Mouse (Mus musculus) midbrain, postnatal 0 days (tissue): ENCODE measurements at regions not wholly inside any gene's neighbourhood (a gene's known extent, or its start where the extent isn't known, plus 50 kb on each side); places are given as distances from the start of the nearest gene placed in this dataset.

Source experiments
- ATAC-seq: fragments of 200-750 bp; cut with Nextera tagmentation; 2 replicates; pipeline ENCODE4 v1.8.0; 2017; ENCODE audit warnings: moderate number of reproducible peaks, mild to moderate bottlenecking, moderate TSS enrichment, moderate library complexity; ENCODE audit not compliant: low FRiP score
- DNase-seq: peaks from one replicate; pipeline ENCODE4 v3.0.0-alpha.2; 2015; ENCODE audit warnings: low spot score
- H3K27ac ChIP-seq: fragments of 300-500 bp; sonication (generic); 2 replicates; pipeline ENCODE4 v1.5.1; 2014; ENCODE audit warnings: low read depth, mild to moderate bottlenecking, low read length, mixed read lengths
- H3K27me3 ChIP-seq: fragments of 300-500 bp; sonication (generic); 2 replicates; pipeline ENCODE4 v1.6.1; 2014; ENCODE audit warnings: low read length, control low read depth, mixed read lengths; ENCODE audit not compliant: insufficient read depth
- H3K36me3 ChIP-seq: fragments of 300-500 bp; sonication (generic); 2 replicates; pipeline ENCODE4 v1.6.1; 2014; ENCODE audit warnings: low read length, control low read depth, mixed read lengths; ENCODE audit not compliant: insufficient read depth
- H3K4me1 ChIP-seq: fragments of 300-500 bp; sonication (generic); 2 replicates; pipeline ENCODE4 v1.6.1; 2014; ENCODE audit warnings: mild to moderate bottlenecking, control low read depth, antibody characterized with exemption, low read length, mixed read lengths; ENCODE audit not compliant: insufficient read depth
- H3K4me2 ChIP-seq: fragments of 300-500 bp; sonication (generic); 2 replicates; pipeline ENCODE4 v1.6.1; 2014; ENCODE audit warnings: low read depth, mild to moderate bottlenecking, low read length, mixed read lengths; ENCODE audit not compliant: poor library complexity, severe bottlenecking
- H3K4me3 ChIP-seq: fragments of 300-500 bp; sonication (generic); 2 replicates; pipeline ENCODE4 v1.5.1; 2014; ENCODE audit warnings: low read depth, mild to moderate bottlenecking, low read length, moderate library complexity
- H3K9ac ChIP-seq: fragments of 300-500 bp; sonication (generic); replicated peaks from 2 replicates; pipeline ENCODE4 v1.6.1; 2014; ENCODE audit warnings: mild to moderate bottlenecking, low read length, moderate library complexity, mixed read lengths; ENCODE audit not compliant: poor library complexity, severe bottlenecking
- H3K9me3 ChIP-seq: fragments of 300-500 bp; sonication (generic); 2 replicates; pipeline ENCODE4 v1.6.1; 2016; ENCODE audit warnings: low read length, control low read depth
- CTCF ChIP-seq: IDR thresholded peaks from 2 replicates; pipeline ENCODE4 v1.5.1; 2016; ENCODE audit warnings: antibody characterized with exemption, mild to moderate bottlenecking
- WGBS: fragments of 180-500 bp; shearing (Covaris S2); extraction: QIAGEN DNeasy Blood & Tissue Kit; methylation state at CpG from one replicate; pipeline ENCODE4 v1.1.7; 2014; 5-methylcytosine and 5-hydroxymethylcytosine counted together

- no peaks in the 10 kb centered on the region for H3K27me3 ChIP-seq
- 95% methylated on average over 10 of the region's 10 CpGs for WGBS
- no peak for TF ChIP-seq CTCF
- no peak overlapping the region for H3K4me3 ChIP-seq
- H3K36me3 ChIP-seq: no peaks in the 10 kb centered on the region
- no peaks in the 10 kb centered on the region for H3K9me3 ChIP-seq
- no peak for DNase-seq
- ATAC-seq: no peak
- H3K4me2 ChIP-seq: no peak overlapping the region
- H3K4me1 ChIP-seq: 0 out of 2 replicates have a peak, but pooled peaks cover 3% of the 10 kb centered on the region
- no peak overlapping the region for H3K27ac ChIP-seq
- H3K9ac ChIP-seq: no peak overlapping the region
Observed at GRCm38 (mm10) chr10:83910649-83911370, 188.1 kb downstream of the 1500009L16Rik start.

DNA sequence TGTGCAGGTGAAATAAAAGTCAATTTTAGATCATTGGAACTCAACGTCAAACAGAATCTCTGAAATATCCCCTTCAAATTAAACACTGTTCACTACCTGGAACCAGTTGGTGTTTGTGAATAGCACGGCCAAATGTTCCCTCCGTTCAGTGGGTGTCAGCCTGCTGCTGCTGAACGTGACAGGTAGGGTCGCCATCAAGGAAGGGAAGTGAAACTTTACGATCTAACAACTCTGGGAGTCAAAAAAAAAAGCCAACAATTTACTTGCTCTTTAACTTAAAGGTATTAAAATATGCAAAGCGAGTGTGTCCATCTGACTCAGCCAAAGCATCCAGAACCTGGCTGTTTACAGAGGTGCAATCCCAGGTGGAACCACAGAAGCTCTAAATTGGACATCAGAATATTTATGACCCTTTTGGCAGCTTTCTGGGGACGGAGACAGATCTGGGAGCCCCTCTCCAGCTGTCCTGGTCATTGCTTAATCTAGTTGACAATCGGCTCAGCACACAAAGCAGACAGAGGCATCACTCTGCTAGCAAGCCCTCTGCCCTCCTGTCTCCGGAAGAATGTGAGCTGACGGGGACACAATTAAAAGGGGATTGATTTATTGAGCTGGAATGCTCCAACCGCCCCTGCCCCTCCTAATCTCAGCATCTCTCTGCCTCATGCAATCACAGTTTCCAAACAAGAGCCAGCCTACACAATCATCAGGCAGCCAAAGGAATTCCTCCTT lies 191.9 kb downstream of the 1500009L16Rik start:
- H3K4me2 ChIP-seq: no peak overlapping the region
- 24% methylated on average over 12 of the region's 12 CpGs for WGBS
- no peak overlapping the region for H3K9ac ChIP-seq
- no peak overlapping the region for H3K4me3 ChIP-seq
- H3K36me3 ChIP-seq: no peaks in the 10 kb centered on the region
- TF ChIP-seq CTCF: no peak
- DNase-seq (peak; percentile 22), ATAC-seq (no peak)
- H3K4me1 ChIP-seq: 0 out of 2 replicates have a peak, but pooled peaks cover 3% of the 10 kb centered on the region
- H3K27me3 ChIP-seq: no peaks in the 10 kb centered on the region
- H3K27ac ChIP-seq: no peak overlapping the region
- H3K9me3 ChIP-seq: no peaks in the 10 kb centered on the region

GRCm38 (mm10) chr10:83915133-83915730 lies 192.6 kb downstream of the 1500009L16Rik start:
- 23% methylated on average over 9 of the region's 9 CpGs for WGBS
- no peak for ATAC-seq
- DNase-seq: no peak
- H3K4me3 ChIP-seq: no peak overlapping the region
- no peak for TF ChIP-seq CTCF
- H3K27me3 ChIP-seq: no peaks in the 10 kb centered on the region
- H3K9ac ChIP-seq: no peak overlapping the region
- H3K4me1 ChIP-seq: 0 out of 2 replicates have a peak, but pooled peaks cover 3% of the 10 kb centered on the region
- no peak overlapping the region for H3K27ac ChIP-seq
- H3K9me3 ChIP-seq: no peaks in the 10 kb centered on the region
- H3K36me3 ChIP-seq: no peaks in the 10 kb centered on the region
- H3K4me2 ChIP-seq: no peak overlapping the region

DNA sequence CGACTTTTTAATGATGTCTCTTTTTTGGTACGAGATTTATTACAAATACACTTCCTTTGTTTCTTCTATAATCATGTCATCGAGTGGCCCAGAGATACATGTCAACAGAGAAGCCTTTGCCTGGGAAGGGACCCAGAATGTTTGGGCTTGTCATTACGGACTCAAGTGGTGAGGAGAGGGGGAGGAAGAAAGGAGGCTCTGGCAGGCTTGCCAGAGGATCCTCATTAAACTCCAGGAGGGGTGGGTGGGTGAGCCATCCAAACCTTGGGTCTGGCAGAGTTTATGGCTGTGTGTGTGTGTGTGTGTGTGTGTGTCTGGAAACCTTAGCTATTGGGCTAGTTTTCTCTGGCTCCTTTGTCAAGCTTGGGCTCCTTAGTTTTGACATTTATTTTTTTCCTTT lies 204.3 kb downstream of the 1500009L16Rik start:
- Histone ChIP-seq H3K36me3 (no peaks in the 10 kb centered on the region), H3K4me3 (no peak overlapping the region), H3K27me3 (no peaks in the 10 kb centered on the region), H3K4me1 (no peaks in the 10 kb centered on the region), H3K9me3 (no peaks in the 10 kb centered on the region), H3K9ac (no peak overlapping the region), H3K4me2 (no peak overlapping the region), H3K27ac (no peak overlapping the region)
- no peak for TF ChIP-seq CTCF
- peak; percentile 61 for DNase-seq
- ATAC-seq: no peak
- WGBS: 57% methylated on average over 4 of the region's 4 CpGs

- 76% methylated on average over 2 of the region's 2 CpGs for WGBS
- no peaks in the 10 kb centered on the region for H3K36me3 ChIP-seq
- no peak overlapping the region for H3K4me2 ChIP-seq
- H3K9me3 ChIP-seq: no peaks in the 10 kb centered on the region
- H3K27ac ChIP-seq: no peak overlapping the region
- ATAC-seq: no peak
- H3K4me3 ChIP-seq: no peak overlapping the region
- TF ChIP-seq CTCF: no peak
- no peak overlapping the region for H3K9ac ChIP-seq
- H3K27me3 ChIP-seq: no peaks in the 10 kb centered on the region
- peak; percentile 20 for DNase-seq
- no peaks in the 10 kb centered on the region for H3K4me1 ChIP-seq
Observed at GRCm38 (mm10) chr10:83927554-83927953, 204.9 kb downstream of the 1500009L16Rik start.

DNA sequence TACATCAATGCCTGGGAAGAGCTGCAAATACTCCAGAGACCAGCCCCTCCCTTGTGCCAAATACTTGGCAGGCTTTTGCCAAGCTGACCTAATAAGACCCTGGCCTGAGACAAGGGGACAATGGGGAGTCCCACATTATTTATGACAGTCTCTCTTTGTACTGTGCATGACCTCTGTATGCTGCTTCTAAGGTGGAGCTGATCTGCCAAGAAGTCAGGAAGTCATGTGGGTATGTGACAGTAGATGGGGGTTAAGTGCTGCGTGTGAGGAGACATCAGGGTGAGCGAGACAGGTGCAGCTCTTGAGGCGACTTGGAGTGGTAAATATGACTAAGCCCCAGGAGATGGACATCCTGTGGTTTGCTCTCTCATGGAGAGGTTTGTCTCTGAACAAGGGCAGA lies 209.1 kb downstream of the 1500009L16Rik start:
- Histone ChIP-seq H3K9me3 (no peaks in the 10 kb centered on the region), H3K27me3 (no peaks in the 10 kb centered on the region), H3K36me3 (no peaks in the 10 kb centered on the region), H3K4me3 (no peak overlapping the region), H3K4me2 (no peak overlapping the region), H3K27ac (no peak overlapping the region), H3K9ac (no peak overlapping the region), H3K4me1 (no peaks in the 10 kb centered on the region)
- WGBS: 82% methylated on average over 3 of the region's 3 CpGs
- DNase-seq (no peak), ATAC-seq (no peak)
- TF ChIP-seq CTCF: no peak
